Mouse (Mus musculus): ENCODE measurements around the gene Map1b.

The Map1b gene

DNA sequence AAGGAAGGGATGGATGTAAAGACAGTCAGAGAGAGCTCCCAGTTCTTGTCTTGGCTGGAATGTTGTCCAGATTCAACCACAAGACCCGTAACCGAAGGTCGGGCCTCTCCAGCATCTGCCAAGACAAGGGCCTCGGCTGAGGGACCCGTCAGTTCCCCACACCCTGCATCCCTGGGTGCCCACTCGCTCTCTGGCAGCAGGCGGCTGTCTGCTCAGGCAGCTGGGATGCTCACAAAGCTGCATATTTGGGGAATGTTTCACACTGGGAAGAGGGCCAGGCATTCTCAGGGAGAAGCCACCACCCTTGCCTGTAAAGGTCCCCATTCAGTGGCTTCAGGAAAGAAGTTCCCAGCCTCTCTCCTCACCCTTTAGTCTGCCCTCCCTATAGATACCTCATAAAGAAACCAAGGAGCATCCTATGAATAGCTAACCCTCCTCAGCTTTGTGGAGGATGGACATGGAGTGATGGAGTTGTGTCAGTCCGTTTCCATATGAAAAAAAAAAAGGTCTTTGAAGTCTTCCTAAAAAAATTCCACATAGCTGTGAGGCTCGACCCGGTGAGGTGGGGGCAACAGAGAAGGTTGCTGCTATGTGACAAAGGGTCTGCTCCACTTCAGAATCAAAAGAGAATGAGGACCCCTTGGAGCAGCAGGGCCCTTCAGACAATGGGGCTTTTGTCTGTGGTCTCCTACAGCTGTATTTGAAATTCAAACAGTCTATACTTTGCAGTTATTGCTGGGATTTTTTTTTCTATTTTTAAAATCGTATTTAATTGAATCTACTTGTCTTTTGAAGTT lies 68.7 kb downstream of the Map1b start:
- no peak for DNase-seq (ENCODE audit: low read depth, low spot score)

DNA sequence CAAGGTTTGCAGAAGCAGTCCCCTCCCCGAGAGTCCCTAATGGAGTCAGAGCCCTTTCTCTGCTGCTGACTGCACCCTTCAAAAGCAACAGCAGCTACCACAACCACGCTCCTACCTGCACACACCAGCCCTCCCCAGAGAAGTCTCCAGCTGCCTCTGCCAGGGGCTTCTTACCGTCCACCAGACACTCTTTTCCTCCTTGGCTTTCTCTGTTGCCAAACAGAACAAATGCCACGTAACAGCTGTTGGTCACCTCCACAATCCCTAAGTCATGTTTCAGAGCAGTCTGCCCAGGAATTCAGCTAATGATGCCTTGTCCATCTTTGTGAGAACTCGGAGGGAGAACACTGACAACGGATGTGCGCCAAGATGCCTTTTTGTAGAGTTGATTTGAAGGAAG lies 69.3 kb downstream of the Map1b start:
- DNase-seq (ENCODE audit: low read depth, low spot score) = no peak

- peak; percentile 51 for DNase-seq (ENCODE audit: low read depth, low spot score)
Measured at GRCm38 (mm10) chr13:99444880-99445279, 71.5 kb downstream of the Map1b start.

DNA sequence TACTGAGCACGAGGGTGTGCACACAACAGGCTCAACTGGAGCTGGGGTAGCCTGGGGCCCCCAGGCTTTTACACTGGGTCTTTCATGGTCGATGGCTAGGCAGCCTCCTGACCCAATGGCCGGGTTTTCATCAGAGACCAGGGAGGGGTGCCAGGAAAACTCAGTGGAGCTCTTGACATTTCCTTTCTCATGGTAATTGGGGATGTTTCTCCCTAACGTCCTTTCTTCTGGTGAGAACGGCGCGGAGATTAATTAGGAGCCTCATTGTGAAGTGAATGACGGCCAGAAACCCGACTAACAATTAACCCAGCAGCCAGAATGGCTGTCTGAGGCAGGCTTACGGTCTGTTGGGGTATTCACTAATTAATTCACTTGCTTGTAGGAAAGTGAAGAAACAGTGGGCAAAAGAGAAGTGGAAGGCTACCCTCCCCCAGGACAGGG lies 71.9 kb downstream of the Map1b start:
- DNase-seq (ENCODE audit: low read depth, low spot score) = peak; percentile 34

DNA sequence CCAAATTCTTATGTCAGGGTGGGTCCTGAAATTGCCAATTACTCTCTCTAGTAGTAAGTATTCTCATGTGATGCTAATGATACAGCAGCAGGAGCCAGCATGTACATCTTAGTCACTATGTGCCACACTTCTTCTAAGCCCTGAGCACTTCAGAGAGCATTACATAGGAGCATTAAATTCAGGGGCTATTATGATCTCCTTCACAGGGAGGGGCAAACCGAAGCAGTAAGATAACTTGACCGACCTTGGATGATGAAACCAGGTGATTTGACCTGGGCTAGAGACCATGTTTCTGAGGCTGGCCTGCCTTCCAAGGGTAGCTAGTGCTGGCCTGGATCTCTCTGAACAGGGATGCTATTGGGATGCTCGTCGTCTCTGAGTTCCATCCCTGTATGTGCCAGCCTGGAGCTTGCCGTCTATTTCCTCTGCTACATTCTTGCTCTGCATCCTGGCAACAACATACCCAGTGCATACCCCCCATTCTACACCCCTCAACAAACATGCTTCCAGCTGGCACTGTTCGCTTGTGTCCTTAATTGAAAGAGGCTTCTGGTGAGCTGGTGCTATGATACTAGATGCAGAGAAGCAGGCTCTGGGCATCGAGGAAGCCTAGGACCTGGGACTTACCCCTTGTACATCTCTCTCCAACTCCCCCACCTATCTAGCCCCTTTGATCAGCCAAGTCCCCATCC lies 72.7 kb downstream of the Map1b start:
- DNase-seq (ENCODE audit: low read depth, low spot score) = no peak

- no peak for DNase-seq (ENCODE audit: low read depth, low spot score)
Measured at GRCm38 (mm10) chr13:99442434-99443249, 73.7 kb downstream of the Map1b start.

DNA sequence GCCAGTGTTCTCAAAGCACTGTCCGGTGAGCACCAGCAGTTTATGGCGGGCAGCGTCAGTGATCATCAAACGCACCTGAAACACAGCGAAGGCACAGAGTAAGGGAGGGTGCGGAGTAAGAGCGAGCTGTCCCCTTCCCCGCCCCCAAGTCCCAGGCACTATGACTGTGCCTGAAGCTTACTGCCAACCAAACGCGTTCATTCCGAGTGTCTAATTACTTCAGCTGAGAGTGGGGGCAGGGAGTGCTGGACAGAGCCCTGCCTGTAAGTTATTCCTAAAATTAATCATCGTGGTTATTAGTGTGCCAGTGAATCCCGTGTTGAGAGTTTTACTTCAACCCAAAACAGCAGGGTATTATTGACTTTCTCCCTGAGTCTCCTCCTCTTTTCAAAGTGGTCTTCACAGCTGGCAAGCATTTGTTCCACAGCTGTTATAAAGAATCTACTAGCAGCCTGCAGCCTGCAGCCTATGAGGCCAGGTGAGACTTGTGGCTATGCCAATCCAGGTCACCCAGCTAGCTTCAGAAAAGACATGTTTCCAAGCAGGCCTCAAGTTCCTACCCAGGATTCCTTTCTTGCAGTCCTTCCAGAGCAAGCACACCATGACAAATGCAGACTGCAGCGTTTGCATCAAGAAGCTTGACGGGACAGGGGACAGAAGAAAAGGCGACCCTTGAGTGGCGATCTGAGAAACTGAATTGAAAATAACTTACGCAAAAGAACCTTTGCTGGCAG lies 74.5 kb downstream of the Map1b start:
- peak; percentile 27 for DNase-seq (ENCODE audit: low read depth, low spot score)

DNA sequence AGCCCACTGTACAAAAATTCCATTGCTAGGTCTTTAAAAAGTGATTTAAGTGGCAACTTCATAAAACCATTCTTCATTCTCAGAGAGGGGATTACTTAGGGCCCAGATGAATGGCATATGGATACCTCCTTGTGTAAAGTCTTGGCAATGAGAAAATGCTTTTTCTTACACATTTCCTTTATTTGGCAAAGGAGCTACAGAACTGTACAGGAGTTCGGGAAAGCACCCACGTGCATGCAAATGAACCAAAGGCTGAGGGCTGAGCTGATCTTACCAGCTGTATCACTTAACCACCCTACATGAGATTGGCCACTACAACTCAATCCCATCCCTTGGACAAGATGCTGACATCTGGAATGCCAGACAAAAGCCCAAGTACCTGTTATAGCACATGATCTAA lies 76.1 kb downstream of the Map1b start:
- DNase-seq (ENCODE audit: low read depth, low spot score) = no peak

DNA sequence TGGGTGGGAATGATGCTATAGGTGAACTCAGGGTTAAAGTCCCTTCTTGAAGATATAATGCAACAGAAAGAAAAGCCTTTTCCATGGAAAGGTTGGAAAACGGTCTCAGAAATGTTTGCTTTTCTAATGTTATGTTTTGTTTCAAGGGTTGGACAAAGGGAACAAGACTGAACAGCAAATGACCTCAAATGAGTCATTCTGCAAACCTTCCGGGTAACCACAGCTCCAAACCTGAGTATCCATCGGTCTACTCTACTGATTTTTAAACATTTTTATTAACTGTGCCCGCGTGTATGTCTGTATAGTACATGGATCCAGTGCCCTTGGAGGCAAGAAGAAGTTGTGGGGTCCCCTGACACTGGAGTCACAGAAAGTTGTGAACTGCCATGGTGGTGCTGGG lies 77.0 kb downstream of the Map1b start:
- DNase-seq (ENCODE audit: low read depth, low spot score) = no peak

DNA sequence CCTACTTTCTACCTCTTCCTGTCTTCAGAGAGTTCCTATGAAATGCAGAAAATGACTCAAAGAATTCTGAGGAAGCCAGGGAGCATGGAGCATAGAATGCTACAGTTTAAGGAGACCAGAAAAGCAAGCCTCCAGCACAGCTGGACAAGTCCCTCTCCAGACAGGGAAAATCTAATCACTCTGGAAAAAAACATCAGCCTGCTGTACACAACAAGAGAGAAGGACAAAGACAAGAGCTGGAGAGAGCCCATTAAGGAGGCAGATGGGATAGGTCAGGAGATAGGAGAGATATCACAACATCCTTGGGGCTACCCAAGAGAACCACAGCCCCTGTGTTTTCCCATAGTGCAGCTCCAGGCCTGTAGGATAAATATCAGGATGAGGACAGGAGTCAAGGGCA lies 79.3 kb downstream of the Map1b start:
- no peak for DNase-seq (ENCODE audit: low read depth, low spot score)

GRCm38 (mm10) chr13:99434494-99434893 lies 81.8 kb downstream of the Map1b start:
- DNase-seq (ENCODE audit: low read depth, low spot score) = no peak

- DNase-seq (ENCODE audit: low read depth, low spot score) = no peak
Measured at GRCm38 (mm10) chr13:99433068-99434008, 83.0 kb downstream of the Map1b start.

DNA sequence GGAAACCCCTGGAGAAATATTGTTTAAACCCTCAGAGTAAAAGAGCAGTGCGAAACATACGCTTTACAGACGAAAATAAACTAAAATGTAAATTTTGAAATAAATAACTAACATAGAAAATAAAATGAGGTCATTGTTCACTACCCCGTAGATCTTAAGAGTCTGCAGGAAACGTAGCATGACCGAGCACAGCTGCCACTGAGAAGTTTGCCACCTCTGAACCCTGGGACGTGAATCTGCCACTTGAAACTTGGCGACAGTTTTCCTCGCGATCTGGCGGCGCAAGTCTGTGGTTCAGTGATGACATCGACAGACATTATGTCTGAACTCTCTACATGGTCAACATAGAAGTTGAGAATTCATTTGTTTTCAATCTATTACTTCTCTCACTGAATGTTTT lies 92.8 kb downstream of the Map1b start:
- no peak for DNase-seq (ENCODE audit: low read depth, low spot score)

DNA sequence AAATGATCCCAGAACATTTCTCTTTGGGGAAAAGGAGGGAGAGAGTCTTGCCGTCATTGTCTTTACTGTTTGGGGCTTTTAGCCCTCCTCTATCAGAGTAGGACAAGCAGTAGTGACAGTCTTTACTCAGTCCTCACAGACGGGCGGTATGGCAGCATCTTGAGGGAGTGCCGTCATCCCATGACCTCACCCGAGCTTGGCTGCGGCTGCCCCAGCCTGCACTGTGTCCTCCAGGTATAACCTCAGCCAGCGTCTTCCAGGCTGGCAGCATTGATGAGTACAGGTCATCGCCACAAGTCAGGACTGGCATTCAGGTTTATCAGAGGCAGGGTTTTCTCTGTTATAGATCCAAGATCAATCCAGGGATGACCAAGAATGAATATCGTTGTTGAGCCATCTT lies 99.7 kb downstream of the Map1b start:
- DNase-seq (ENCODE audit: low read depth, low spot score) = no peak

- DNase-seq (ENCODE audit: low read depth, low spot score) = no peak
Measured at GRCm38 (mm10) chr13:99414352-99414742, 102.0 kb downstream of the Map1b start.

DNA sequence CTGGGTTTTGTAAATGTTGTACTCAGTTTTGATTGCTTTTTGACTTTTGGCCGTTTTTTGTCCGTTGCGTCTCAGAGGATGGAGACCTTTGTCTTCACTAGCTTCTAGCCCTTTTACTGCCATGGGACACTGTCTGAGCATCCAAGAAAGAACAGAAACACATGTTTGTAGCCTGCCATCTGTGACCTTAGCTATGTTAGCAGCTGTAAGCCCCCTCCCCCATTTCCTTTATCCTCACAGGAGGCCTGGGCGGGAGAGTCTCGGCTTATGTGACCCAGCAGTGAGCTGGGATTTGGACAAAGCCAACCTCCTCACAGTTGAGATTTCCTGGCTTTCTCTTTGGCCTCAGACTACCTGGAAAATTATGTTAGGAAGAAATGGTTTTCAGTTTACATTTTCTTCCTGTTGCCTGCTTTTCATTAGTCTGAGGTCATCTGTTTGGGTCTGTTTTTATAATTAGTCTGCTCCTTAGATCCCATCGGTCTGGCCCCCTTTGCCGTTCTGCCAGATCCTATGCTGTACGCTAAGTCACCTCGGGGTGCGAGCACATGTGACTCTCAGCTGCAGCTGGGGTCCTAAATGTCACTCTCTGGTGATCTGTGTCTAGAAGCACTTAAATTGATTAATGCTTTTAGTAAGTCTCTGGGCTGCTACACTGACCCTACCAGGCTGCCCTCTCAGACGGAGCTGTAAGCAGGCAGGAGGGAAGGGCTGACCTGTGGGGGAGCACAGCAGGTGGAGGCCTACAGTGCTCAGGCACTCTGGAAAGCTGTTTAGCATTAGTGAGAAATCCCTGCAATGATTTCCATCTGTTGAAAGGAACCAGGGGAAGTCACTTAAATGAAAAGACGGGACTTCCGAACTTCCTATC lies 102.6 kb downstream of the Map1b start:
- DNase-seq (ENCODE audit: low read depth, low spot score) = peak; percentile 60

DNA sequence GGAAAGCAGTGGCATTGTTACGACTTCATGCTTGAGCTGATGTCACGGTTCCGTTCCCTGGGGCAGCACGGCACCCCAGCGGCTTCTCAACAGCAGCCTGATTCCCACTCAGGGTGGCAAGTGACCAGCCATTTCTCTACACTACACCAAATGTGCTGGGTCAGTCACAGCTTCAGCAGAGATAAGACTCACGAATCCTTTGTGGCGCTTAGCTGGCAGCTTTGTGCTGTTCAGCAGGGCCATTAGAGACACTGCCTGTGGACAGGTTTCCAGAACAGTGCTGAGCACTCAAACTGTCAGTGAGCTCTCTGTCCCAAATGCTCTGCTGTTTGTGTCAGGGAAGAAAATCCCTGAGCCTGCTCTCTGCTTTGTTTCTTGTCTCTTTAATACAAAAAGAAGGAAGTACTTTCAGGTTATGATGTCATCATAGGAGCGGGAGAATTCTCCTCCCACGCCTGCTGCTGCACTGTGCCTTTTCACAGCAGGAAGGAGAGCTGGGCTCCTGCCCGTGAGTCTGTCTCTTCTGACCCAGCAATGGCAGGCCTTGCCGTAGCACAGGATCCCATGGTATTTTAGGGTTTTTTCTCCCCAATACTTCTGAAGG lies 103.8 kb downstream of the Map1b start:
- no peak for DNase-seq (ENCODE audit: low read depth, low spot score)

DNA sequence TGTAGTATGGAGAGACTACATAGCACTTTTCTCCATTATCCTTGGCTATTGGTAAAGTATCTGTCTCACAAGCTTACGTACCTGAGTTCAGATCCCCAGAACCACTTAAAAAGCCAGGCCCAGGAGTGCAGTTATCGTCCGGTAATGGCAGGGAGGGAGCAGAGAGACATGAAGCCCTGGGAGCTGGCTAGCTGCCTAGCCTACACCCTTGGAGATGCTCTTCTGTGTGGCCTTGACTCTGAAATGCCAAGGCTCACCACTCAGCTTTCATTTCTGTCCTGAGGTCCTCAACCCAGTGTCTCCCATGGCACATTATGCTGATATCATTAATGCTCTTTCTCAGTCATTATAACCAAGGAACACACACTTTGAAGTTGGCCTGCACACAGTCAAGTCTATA lies 104.6 kb downstream of the Map1b start:
- DNase-seq (ENCODE audit: low read depth, low spot score) = no peak

Data from embryo, embryonic 11.5 days (tissue).